Mouse (Mus musculus) liver, embryonic 11.5 days (tissue): ENCODE data around the gene Clspn. TPM values are rescaled to one million over a fixed set of nuclear protein-coding genes. Genes with fewer than 3 reads are reported as not detected.

Source experiments
- ATAC-seq: fragments of 200-750 bp; cut with Nextera tagmentation; replicated peaks from 2 replicates; pipeline ENCODE4 v1.8.0; 2017; ENCODE audit warnings: moderate number of reproducible peaks, mild to moderate bottlenecking, moderate TSS enrichment, moderate library complexity; ENCODE audit not compliant: low FRiP score
- DNase-seq: peaks from one replicate; pipeline ENCODE4 v3.0.0-alpha.2; 2017; ENCODE audit warnings: low spot score
- H3K27ac ChIP-seq: fragments of 300-500 bp; sonication (generic); 2 replicates; pipeline ENCODE4 v1.5.1; 2014; ENCODE audit warnings: mild to moderate bottlenecking, low read depth, low read length, control low read depth
- H3K27me3 ChIP-seq: fragments of 300-500 bp; sonication (generic); replicated peaks from 2 replicates; pipeline ENCODE4 v1.6.1; 2014; ENCODE audit warnings: low read length, mixed read lengths; ENCODE audit not compliant: control insufficient read depth, insufficient read depth
- H3K36me3 ChIP-seq: fragments of 300-500 bp; sonication (generic); 2 replicates; pipeline ENCODE4 v1.6.1; 2014; ENCODE audit warnings: mild to moderate bottlenecking, low read length, moderate library complexity, mixed read lengths; ENCODE audit not compliant: control insufficient read depth, insufficient read depth
- H3K4me1 ChIP-seq: fragments of 300-500 bp; sonication (generic); replicated peaks from 2 replicates; pipeline ENCODE4 v1.6.1; 2014; ENCODE audit warnings: low read length, mixed read lengths; ENCODE audit not compliant: control insufficient read depth, insufficient read depth
- H3K4me2 ChIP-seq: fragments of 300-500 bp; sonication (generic); 2 replicates; pipeline ENCODE4 v1.6.1; 2014; ENCODE audit warnings: mild to moderate bottlenecking, control low read depth, moderate library complexity
- H3K4me3 ChIP-seq: fragments of 300-500 bp; sonication (generic); 2 replicates; pipeline ENCODE4 v1.5.1; 2014; ENCODE audit warnings: low read depth, low read length, control low read depth
- H3K9ac ChIP-seq: fragments of 300-500 bp; sonication (generic); 2 replicates; pipeline ENCODE4 v1.6.1; 2014; ENCODE audit warnings: low read depth, low read length, control low read depth
- H3K9me3 ChIP-seq: fragments of 300-500 bp; sonication (generic); 2 replicates; pipeline ENCODE4 v1.6.1; 2016; ENCODE audit warnings: low read length, inconsistent platforms, mixed read lengths; ENCODE audit not compliant: control insufficient read depth
- WGBS: fragments of 180-500 bp; shearing (Covaris S2); extraction: QIAGEN DNeasy Blood & Tissue Kit; methylation state at CpG from one replicate; pipeline ENCODE4 v1.1.7; 2014; 5-methylcytosine and 5-hydroxymethylcytosine counted together
- polyA plus RNA-seq: library from polyadenylated mRNA; unstranded; fragments of >200 nt; fragmentation: Nextera tagmentation; extraction: Ambion mirVana; gene quantifications from 2 replicates; pipeline ENCODE4 v1.2.1, GENCODE M21; 2014

Gene Clspn
- polyA plus RNA-seq, 1 experiment from 2014 or later, result 51.6 TPM

GRCm38 (mm10) chr4:126605751-126606150, 49.0 kb downstream of the Clspn start:
- H3K9me3 ChIP-seq, result no peaks in the 10 kb centered on the region
- H3K4me1 ChIP-seq, result no peaks in the 10 kb centered on the region; the same call in 1 of the 2 replicates
- peaks cover 3% of the 10 kb centered on the region; the same call in 1 of the 2 replicates for H3K27me3 ChIP-seq
- DNase-seq (no peak), ATAC-seq (no peak)
- no peak overlapping the region for H3K4me3 ChIP-seq
- no peak overlapping the region for H3K4me2 ChIP-seq
- H3K27ac ChIP-seq, result no peak overlapping the region
- no peak overlapping the region for H3K9ac ChIP-seq
- 82% methylated on average over 4 of the region's 4 CpGs for WGBS
- H3K36me3 ChIP-seq, result no peaks in the 10 kb centered on the region

- DNase-seq (peak; percentile 66), ATAC-seq (peak; percentile 72)
- no peaks in the 10 kb centered on the region for H3K9me3 ChIP-seq
- H3K4me2 ChIP-seq, result peak within 1 kb of the TSS; percentile 88
- H3K27me3 ChIP-seq, result no peaks in the 10 kb centered on the region; the same call in 1 of the 2 replicates
- peak within 1 kb of the TSS; percentile 60 for H3K9ac ChIP-seq
- H3K4me3 ChIP-seq, result peak within 1 kb of the TSS; percentile 61
- no peaks in the 10 kb centered on the region; the same call in 1 of the 2 replicates for H3K4me1 ChIP-seq
- H3K27ac ChIP-seq, result 0 out of 2 replicates have a peak within 1 kb of the TSS, but pooled peaks have one; percentile 2
- H3K36me3 ChIP-seq, result no peaks in the 10 kb centered on the region
- WGBS, result 1% methylated on average over 48 of the region's 48 CpGs
These were observed 53.0 kb downstream of the Clspn start, which contains the start of gene 5730409E04Rik for GRCm38 (mm10) chr4:126609606-126610181. TSS of gene 5730409E04Rik (plus strand) at chr4:126609818.

- Histone ChIP-seq H3K4me3 (no peak overlapping the region), H3K9ac (no peak overlapping the region), H3K4me2 (no peak overlapping the region), H3K36me3 (no peaks in the 10 kb centered on the region), H3K27me3 (no peaks in the 10 kb centered on the region; the same call in 1 of the 2 replicates), H3K4me1 (no peaks in the 10 kb centered on the region; the same call in 1 of the 2 replicates), H3K27ac (no peak overlapping the region), H3K9me3 (no peaks in the 10 kb centered on the region)
- ATAC-seq (no peak), DNase-seq (no peak)
- 90% methylated on average over 17 of the region's 17 CpGs for WGBS
These were observed 55.3 kb downstream of the Clspn start for GRCm38 (mm10) chr4:126611991-126612390.

GRCm38 (mm10) chr4:126616312-126616711, 59.6 kb downstream of the Clspn start:
- Histone ChIP-seq H3K27me3 (peaks cover 27% of the 10 kb centered on the region), H3K4me2 (no peak overlapping the region), H3K27ac (no peak overlapping the region), H3K36me3 (no peaks in the 10 kb centered on the region), H3K4me3 (no peak overlapping the region), H3K4me1 (no peaks in the 10 kb centered on the region), H3K9ac (no peak overlapping the region), H3K9me3 (no peaks in the 10 kb centered on the region)
- 66% methylated on average over 4 of the region's 4 CpGs for WGBS
- ATAC-seq (no peak), DNase-seq (no peak)

- H3K9ac ChIP-seq, result peak overlapping the region; percentile 4; the same call in 1 of the 2 replicates
- DNase-seq, result no peak
- H3K4me1 ChIP-seq, result no peaks in the 10 kb centered on the region
- no peak overlapping the region for H3K27ac ChIP-seq
- H3K27me3 ChIP-seq, result peaks cover 30% of the 10 kb centered on the region
- peak overlapping the region; percentile 10 for H3K4me3 ChIP-seq
- WGBS, result 8% methylated on average over 33 of the region's 33 CpGs
- peak overlapping the region; percentile 56 for H3K4me2 ChIP-seq
- no peak for ATAC-seq
- H3K9me3 ChIP-seq, result no peaks in the 10 kb centered on the region
- no peaks in the 10 kb centered on the region for H3K36me3 ChIP-seq
These were observed 63.1 kb downstream of the Clspn start for GRCm38 (mm10) chr4:126619691-126620330.

- peak overlapping the region; percentile 56 for H3K4me2 ChIP-seq
- H3K4me3 ChIP-seq, result peak overlapping the region; percentile 10; the same call in 1 of the 2 replicates
- no peak overlapping the region for H3K27ac ChIP-seq
- WGBS, result 33% methylated on average over 13 of the region's 13 CpGs
- DNase-seq, result no peak
- no peaks in the 10 kb centered on the region for H3K36me3 ChIP-seq
- no peaks in the 10 kb centered on the region for H3K9me3 ChIP-seq
- H3K4me1 ChIP-seq, result no peaks in the 10 kb centered on the region
- H3K27me3 ChIP-seq, result peaks cover 30% of the 10 kb centered on the region
- no peak overlapping the region; the same call in 1 of the 2 replicates for H3K9ac ChIP-seq
- no peak for ATAC-seq
These were observed 63.7 kb downstream of the Clspn start for GRCm38 (mm10) chr4:126620349-126620874.

GRCm38 (mm10) chr4:126627021-126627681, 70.4 kb downstream of the Clspn start:
- Histone ChIP-seq H3K9ac (no peak overlapping the region), H3K4me2 (peak overlapping the region; percentile 52), H3K36me3 (no peaks in the 10 kb centered on the region), H3K27me3 (no peaks in the 10 kb centered on the region), H3K4me3 (peak overlapping the region; percentile 10), H3K9me3 (no peaks in the 10 kb centered on the region), H3K27ac (no peak overlapping the region), H3K4me1 (no peaks in the 10 kb centered on the region)
- WGBS, result 3% methylated on average over 23 of the region's 23 CpGs
- DNase-seq (no peak), ATAC-seq (no peak)

GRCm38 (mm10) chr4:126631922-126632321, 75.2 kb downstream of the Clspn start:
- Histone ChIP-seq H3K4me2 (no peak overlapping the region), H3K27me3 (peaks cover 15% of the 10 kb centered on the region), H3K4me3 (no peak overlapping the region), H3K36me3 (no peaks in the 10 kb centered on the region), H3K4me1 (no peaks in the 10 kb centered on the region; the same call in 1 of the 2 replicates), H3K9me3 (no peaks in the 10 kb centered on the region), H3K27ac (no peak overlapping the region), H3K9ac (no peak overlapping the region)
- DNase-seq, result no peak
- WGBS, result 49% methylated on average over 2 of the region's 2 CpGs
- ATAC-seq, result no peak
